Mouse (Mus musculus): Measurements from ENCODE around the gene Fibin.

DNA sequence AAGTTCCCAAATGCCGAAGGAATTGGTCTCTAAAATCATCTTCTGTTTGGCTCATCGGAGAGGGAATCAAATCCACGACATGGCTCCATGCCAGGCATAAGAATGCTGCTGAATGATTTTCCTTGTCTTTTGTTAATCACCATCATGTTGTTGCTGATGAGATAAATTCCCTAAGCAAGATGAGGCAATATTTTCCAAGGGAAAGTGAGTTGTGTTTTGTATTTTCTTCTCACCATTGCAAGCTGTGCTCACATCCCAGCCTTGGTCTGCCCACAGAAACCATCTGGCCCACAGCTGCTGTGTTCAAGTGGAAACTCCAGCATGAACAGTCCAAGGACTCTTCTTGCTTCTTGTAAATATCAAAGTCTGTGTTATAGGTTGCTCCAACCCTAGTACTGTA lies 48.4 kb upstream of the Fibin start:
- TF ChIP-seq POLR2A (IDR thresholded peaks at IDR 0.05; ENCODE audit: insufficient read length, low read depth) (no peak), E2F4 (IDR thresholded peaks at IDR 0.05; ENCODE audit: insufficient read depth) (no peak), POLR2AphosphoS2 (IDR thresholded peaks at IDR 0.05; ENCODE audit: insufficient read length, low read depth) (no peak), MAX (IDR thresholded peaks at IDR 0.05; ENCODE audit: low read depth) (no peak)
